Mouse (Mus musculus): ENCODE data around the gene Slc16a14. TPM values are rescaled to one million over a fixed set of nuclear protein-coding genes. Genes with fewer than 3 reads are reported as not detected.
"Not testable (repeated sequence)": the region's sequence is repeated elsewhere in the genome, so short reads cannot be mapped to it uniquely, and the experiment has no call there.

Slc16a14 gene
- 1 to 10 TPM; 1.7 to 4.1 TPM for total RNA-seq (2021)
- long read RNA-seq, experiment 1, result 0 reads
- long read RNA-seq, experiment 2, result 0 reads

DNA sequence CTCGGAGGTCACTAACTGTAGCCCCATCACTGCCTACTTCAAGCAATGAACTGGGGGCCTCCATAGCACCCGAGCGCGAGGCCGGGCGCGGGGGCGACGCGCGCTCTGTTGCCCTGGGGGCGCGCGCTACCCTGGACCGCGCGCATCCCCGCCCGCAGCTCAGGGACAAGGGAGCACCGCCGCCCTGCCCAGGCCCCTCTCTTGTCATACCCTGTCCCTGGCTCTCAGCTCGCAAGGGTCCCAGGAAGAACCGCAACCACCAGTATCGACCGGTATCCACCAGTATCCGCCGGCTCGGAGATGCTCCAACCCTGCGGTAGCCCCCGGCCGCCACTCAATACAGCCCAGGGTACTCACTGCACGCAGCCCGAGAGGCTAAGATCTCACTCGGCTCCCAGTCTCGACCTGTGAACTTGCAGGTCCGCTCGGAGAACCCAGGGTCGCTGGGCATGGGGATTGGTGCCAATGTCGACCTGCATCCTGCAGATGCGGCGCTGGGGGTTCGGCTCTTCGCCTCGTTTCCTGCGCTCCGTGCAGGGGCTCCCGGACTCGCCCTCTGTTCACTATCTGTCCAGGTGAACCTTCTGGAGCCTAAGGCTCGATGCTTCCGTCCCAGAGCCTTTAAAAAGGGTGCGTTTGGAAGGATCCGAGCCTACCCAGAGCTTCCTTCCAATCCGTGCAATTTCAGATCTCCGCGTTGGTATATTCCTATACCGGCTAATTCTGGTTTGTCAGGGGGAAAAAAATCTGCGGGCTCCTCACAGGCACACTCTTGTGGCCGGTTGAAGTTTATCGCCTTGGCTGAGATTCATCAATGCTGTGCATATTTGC lies at the start of gene Slc16a14:
Gene Slc16a14 (minus strand): TSS at position 632 of the 831 bp plus-strand sequence.
- peak; percentile 28 to 36 for DNase-seq (ENCODE audit: low spot score in 2 of 2)

DNA sequence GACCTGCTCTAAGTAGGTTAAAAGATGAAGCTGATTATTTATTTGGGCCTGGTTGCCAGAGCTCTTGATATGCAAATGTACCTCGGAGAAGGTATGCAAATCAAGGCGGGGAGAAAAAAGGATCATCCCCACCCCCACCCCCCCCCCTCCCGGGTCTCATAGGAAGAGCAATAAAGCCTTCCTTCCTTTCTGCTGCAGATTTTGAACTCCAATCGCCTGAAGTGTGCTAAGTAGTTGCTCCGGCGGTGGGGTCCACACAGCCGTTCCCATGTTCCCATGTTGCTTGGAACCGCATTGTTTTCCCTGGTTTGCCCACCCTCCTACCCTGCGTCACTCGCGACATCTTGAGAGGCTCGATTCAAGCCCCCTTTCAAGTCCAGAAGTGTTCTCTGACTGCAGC lies 26.8 kb upstream of the Slc16a14 start:
- not testable (repeated sequence) for DNase-seq (ENCODE audit: low spot score in 2 of 2)

DNA sequence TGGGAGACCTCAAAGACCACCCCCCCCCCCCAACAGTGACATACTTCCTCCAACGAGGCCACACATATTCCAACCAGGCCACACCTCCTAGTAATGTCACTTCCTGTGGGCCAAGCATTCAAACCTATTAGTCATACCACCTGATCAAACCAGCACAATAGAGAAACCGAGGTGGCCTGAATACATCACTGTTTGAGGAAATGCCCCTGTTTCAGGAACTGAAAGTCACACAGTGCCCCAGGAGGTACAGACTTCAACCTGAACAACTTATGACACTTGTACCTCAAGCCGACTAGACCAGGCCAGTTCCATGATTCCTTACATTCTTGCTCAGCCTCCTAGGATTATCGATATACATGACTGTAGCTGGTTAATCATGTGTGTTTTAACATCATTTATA lies 22.8 kb upstream of the Slc16a14 start:
- DNase-seq (ENCODE audit: low spot score in 2 of 2), result not testable (repeated sequence)

DNA sequence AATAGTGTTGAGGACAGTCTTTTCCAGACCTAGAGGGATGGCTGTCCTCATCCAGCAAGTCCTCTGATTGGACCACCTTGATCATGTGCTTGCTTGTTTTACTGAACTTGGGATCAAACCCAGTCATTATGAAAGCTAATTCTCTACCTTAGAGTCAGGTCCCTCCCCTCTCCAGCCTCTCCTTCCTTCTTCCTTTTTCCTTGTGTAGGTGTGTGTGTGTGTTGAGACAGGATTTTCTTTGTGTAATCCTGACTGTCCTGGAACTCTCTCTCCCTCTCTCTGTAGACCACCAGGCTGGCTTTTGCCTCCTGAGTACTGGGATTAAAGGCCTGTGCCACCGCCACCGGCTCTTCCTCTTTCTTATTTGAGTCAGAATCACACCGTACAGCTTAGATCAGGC lies 21.8 kb upstream of the Slc16a14 start:
- DNase-seq (ENCODE audit: low spot score in 2 of 2), result peak in 1 of 2 experiments; percentile 2

DNA sequence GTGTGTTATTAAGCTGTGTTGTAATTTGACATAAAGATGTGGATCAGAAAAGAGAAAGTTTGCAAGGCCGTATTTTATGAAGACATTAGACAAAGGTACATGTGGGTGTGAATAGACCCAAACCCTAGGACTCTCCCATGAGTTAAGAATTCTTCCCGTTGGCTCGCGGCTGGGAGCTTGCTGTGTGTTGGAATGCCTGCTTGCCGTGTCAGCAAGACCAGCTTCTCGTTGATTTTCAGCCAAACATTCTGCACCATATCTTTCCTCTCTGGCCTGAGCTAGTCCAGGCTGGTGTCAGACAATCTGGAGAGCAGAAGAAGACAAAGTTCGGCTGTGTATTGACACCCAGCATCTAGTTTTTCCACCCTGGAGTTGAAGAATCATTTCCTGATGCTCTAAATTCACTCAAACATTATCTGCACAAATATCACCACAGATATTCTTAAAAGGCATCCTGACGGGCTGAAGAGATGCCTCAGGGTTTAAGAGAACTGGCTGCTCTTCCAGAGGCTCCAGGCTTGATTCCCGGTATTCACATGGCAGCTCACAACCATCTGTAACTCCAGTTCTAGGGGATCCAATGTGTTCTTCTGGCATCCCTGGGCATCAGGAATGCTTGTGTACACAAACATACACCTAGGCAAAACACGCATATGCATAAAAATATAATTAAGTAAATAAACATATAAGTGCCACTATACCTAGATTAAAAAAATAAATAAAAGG lies 17.7 kb upstream of the Slc16a14 start:
- DNase-seq (ENCODE audit: low spot score in 2 of 2), result no peak

DNA sequence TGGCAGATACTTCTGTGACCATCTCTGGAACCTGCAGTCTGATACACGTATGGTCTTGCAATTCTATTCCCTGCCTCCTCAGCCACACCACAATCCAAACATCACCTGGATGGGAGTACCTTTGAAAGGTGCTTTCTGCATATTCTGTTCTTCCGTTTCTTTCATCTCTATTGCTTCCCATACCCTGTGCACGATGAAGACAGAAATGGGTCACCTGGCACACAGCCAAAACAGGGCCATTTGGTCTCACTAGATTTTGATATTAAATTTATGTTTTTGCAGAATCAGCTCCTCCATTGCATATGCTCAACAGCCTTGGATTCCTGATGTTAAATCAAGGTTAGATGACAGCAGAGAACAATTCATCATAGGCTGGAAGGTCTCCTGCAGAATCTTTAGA lies 16.6 kb upstream of the Slc16a14 start:
- DNase-seq (ENCODE audit: low spot score in 2 of 2), result peak in 1 of 2 experiments; percentile 36

DNA sequence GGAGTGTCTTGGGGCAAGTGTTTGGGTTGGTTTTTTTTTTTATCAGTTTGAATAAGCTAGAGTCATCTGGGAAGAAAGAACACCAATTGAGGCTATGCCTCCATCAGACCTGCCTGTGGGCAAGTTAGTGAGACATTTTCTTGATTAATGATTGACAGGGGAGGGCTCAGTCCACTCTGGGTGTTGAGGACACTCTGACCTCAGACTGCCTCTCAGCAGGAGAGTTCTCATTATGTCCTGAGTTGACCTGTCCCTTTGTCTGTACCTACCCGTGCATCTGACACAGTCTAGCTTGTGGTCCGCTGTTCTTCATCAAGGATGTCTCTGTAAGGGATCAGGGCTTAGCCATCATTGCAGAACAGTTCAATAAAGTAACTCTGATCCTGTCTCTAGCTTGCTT lies 12.5 kb upstream of the Slc16a14 start:
- DNase-seq (ENCODE audit: low spot score in 2 of 2), result peak in 1 of 2 experiments; percentile 8

DNA sequence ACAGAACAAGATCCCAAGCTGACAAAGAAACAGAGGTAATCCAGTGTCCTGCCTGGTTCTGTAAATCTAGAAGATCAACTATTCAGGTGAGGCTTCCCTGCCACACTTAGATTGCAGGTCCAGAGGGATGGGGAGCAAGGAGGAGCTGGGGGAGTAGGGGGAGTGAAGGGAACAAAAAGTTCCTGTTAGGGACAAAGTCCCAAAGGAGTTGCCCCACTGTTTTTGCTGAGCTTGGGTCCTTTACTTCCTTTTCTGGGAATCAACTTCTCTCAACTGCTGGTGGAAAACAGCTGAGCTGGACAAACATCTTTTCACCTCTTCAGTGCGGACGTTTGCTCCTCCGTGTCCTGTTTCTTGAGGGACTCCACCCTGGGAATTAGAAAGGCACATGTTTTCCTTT lies 11.0 kb upstream of the Slc16a14 start:
- no peak for DNase-seq (ENCODE audit: low spot score in 2 of 2)

DNA sequence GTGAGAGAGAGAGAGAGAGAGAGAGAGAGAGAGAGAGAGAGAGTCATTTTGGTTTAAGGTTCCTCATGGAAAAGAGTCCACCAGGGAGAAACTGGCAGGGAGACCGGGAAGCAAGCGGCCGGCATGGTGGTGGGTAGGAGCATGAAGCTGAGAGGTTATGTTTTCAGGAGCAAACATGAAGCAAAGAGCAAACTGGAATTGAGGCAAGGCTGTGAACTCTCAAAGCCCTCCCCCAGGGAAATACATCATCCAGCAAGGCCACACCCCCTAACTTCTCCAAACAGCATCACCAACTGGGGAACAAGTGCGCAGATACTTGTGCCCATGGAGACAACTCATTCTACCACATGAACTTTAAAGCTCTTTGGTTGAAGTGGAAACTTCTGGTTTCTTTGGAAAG lies 8.6 kb upstream of the Slc16a14 start:
- no peak for DNase-seq (ENCODE audit: low spot score in 2 of 2)

DNA sequence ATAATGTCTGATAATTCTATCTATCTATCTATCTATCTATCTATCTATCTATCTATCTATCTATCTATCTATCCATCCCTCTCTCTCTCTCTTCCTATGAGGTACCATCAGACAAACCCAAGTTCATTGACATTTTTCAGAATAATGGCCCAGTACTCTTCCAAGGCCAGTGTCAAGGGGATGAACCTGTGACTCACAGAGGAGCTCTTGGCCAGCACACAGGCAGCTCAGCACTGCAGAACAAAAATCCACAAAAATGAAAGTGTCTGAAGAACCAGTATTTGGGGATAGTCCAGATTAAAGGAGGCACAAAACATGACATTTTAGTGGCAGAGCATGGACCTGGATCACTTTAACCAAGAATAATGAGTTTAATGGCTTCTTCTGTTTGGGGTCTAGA lies 7.7 kb upstream of the Slc16a14 start:
- peak in 1 of 2 experiments; percentile 29 for DNase-seq (ENCODE audit: low spot score in 2 of 2)

DNA sequence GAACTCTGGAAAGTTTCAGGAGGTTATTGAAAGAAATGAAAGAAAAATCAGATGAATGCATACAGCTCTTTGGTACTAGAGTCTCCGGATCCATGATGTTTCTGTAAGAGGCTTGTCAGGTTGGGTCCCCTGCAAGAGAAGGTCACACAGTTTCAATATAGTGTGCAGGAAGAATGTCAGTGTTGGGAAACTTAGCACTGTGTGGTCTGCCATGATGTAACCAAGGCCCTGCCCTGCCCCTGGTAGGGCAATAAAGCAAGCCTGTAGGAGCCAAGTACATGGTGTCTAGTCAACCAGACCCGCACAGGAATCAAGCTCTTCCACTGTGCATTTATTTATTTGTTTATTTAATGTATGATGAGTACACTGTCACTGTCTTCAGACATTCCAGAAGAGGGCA lies 5.4 kb upstream of the Slc16a14 start:
- DNase-seq (ENCODE audit: low spot score in 2 of 2), result no peak

DNA sequence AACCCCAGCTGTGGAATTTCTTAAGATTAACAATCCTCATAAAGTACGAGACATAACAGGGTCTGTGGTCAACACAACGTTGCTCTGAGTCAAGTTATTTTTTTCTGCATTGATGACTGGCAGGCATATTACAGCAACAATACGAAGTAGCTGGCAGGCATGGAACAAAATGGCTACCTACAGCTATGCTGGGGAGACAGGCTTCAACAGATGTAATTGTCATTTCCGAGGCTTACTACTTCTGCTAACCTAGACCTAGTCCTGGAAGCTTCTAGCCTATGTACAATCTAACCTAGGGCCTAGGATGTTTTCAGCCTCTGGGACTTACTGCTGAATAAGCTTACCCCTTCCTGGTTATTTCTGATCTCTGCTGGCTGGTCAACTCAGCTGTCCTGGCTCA lies 4.5 kb upstream of the Slc16a14 start:
- no peak for DNase-seq (ENCODE audit: low spot score in 2 of 2)

DNA sequence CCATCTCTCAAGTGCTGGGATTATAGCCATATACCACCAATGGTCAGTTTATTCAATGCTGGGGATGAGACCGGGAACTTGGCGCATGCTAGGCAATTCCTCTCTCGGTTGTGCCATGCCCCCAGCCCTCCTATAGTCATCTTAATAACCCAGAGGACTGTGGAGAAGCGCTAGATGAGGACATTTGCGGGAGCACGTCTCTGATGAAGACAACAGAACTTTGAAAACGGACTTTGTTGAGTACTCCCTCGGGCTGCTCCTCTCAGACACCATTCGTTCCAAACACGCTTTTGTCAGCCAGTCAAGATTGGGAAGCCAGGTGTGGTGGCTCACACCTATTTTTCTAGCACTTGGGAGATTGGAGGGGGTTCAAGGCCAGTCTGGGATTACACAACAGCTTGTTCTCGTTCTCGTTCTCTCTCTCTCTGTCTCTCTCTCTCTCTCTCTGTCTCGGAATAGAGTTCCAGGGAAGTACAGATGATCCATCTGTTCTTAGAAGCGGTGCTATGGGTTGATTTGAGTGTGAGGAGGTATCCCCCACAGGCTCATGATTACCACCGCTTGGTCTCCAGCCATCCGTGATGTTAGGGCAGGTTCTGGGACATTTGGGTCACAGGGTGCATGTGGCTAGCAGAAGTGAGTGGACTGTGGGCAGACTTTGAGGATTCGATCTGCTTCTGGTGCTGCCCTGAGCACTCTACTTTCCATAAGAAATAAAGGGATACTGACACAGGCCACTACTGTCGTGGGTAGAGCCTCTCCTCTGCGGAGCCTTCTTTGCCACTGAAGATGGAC lies 2.0 kb upstream of the Slc16a14 start:
- no peak for DNase-seq (ENCODE audit: low spot score in 2 of 2)

DNA sequence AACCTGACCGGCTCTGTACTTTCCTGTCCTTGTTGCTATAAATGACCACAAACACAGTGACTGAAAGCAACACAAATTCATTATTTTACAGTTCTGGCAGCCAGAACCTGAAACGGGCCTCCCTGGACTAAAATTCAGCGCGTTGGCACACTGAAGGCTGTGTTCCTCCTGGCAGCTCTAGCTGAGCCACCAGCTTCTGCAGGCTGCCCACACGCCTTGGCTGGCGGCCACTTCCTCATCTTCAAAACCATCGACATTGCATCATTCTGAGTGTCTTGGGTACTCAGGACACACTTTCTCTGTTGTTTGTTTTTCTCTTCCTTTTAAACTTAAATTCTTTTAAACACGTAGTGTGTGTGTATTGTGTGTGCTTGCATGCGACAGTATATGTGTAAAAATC lies 734 bp upstream of the Slc16a14 start:
- peak; percentile 51 to 55 for DNase-seq (ENCODE audit: low spot score in 2 of 2)

DNA sequence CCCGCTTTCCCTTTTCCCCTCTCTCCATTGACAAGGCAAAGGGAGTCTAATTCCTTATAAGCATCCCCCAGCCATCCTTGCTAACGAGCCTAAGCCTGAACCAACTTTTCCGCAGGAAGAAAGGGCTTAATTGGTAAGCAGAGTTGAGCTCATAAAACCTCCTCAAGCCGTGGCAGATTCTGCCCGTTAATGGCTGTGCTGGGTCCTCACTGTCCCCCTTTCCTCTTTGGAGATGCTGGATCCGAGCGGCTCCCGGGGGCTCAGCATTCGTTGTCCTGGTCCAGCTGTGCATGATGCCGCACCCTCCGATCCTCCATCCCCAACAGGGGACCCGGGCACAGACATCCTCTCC lies 807 bp downstream of the Slc16a14 start:
- DNase-seq (ENCODE audit: low spot score in 2 of 2), result no peak

DNA sequence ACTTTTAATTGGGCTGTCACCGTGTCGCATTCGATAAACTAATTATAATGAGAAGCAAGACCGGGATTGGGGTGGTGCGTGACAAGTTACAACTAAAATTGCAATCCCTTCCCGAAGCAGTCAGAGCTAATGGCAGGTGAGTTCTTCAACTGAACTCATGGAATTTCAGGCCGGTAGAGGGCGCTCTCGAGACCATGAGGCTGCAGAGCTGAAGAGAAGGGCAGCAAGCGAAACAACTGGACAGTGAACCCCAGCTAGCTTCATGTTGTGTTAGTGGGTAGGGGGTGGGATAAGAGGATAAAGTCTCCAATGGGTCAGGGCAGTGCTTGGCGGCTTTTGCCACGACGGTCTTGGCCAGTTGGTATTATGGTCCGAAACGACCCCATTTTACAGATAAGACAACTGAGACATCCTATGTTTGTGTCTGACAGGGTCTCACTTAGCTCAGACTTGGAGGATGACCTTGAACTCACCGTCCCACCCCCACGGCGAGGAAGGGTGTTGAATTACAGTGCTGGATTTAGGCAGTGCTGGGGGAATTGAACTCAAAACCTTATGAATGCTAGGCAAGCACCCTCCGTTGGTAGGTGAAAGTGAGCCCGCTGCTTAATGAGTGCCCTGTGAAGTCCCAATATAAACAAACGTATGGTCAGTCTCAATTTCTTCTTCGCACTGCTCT lies 1.3 kb downstream of the Slc16a14 start:
- DNase-seq (ENCODE audit: low spot score in 2 of 2), result peak; percentile 86 to 88

DNA sequence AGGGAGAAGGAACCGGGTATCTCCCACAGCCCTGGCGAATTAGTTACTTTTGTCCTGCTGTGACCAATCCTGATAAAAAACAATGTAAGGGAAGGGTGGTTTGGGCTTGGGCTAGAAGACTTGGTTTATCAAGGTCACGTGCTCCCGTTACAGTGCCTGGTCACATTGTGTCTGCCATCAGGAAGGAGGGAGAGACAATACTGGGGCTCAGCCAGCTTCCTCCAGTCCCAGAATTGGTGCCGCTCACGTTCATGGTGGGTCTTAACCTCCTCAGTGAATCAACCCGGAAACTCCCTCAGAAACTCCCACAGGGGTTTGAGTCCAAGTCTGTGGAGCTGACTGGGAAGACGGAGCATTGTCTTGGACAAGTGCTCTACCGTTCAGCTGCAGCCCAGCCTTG lies 9.3 kb downstream of the Slc16a14 start:
- no peak for DNase-seq (ENCODE audit: low spot score in 2 of 2)

DNA sequence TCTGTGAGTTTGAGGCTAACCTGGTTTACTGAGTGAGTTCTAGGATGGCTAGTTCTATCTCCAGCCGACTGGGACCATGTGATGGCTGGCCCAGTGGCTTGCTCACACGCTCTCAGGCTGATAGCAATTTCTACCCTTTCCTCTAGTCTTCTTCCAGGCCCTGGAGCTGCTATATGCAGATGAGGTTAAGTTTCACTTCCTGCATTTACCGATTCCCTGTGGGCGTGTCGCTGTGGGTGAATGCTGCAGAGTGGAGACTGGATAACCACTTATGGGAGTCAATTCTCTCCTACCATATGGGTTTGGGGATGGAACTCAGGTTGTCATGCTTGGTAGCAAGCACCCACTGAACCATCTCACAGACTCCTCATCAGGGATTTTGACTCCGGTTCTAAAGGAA lies 10.8 kb downstream of the Slc16a14 start:
- DNase-seq (ENCODE audit: low spot score in 2 of 2), result no peak

DNA sequence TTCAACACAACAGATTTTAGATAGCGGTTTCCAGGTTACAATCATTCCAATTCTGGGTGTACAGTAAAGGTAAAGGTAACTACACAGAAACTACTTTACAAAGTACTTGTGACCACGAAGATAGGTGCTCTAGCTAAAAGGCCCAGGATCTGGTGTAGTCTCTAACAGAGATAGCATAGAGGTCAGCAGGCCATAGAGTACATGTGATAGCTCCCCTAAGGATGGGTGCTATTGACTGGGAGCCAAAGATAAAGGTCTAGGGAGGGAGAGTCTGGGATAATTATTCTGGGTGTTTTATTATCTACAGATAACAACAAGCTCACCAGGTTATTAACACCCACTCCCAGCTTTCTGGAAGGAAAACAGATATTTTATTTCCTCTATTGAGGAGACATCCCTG lies 11.5 kb downstream of the Slc16a14 start:
- no peak for DNase-seq (ENCODE audit: low spot score in 2 of 2)

DNA sequence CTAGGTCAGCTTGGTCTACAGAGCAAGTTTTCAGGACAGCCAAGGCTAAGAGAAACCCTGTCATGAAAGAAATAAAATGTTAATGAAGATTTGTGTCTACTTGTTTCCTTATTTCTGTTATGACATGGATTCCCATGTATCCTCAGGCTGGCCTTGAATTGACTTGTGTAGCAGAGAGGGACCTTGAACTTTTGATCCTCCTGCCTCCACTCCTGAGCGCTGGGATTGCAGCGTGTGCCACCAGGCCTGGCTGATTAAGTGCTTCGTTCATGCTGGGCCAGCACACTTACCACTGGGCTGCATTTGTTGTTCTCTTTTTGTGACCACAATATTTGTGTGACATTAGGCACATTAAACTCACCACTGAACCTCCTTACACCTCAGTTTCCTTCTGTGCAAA lies 16.1 kb downstream of the Slc16a14 start:
- DNase-seq (ENCODE audit: low spot score in 2 of 2), result no peak

DNA sequence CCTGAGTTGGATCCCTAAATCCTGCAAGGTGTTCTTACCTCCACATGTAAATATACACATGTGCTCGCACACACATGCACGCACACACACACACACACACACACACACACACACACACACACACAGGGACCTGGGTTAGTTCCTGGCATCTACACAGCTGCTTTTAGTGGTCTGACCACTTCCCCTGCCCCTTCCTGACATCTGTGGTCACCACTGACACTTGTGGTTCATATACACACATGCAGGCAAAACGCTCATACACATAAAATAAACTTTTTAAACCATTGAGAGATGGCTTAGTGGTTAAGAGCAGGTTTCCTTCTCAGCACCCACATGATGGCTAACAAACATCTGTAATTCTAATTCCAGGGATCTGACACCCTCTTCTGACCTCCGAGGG lies 19.9 kb downstream of the Slc16a14 start:
- DNase-seq (ENCODE audit: low spot score in 2 of 2), result no peak

Measured in adrenal gland, adult 18-20 months (tissue).